ENCODE assay signal across 15 mouse cellular contexts in the genomic region with DNA sequence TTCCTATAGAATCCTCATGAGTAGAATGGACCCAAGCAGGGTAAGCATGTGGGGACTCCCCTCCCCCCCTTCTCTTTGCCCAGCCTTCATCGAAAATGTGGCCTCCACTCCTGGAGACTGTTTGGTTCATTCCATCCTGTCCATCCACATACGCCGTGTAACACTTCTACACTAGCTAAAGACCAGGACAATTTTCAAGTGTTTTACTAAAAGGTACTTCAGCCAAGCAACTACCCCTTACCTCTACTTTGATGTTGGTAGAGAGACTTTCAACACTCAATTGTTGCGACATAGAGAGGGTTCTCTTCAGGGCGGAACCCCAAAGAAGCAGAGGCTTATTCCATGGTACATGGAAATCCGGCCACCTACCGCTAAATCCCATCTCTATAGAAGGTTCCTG.
"Had no signal": no experiment of that assay in that cellular context is flagged by ENCODE, and none has a peak within 500 bp of the region (broad histone marks: within the 10 kb centered on the region; RNA-seq: fewer than 3 reads in every experiment).

No protein-coding gene starts in this region.

- H3K4me2 ChIP-seq: liver, embryonic 11.5 days; liver, embryonic 13.5 days; liver, embryonic 15.5 days; midbrain, embryonic 11.5 days; neural tube, embryonic 12.5 days; stomach, embryonic 15.5 days had no signal

- H3K36me3 ChIP-seq: liver, embryonic 13.5 days; liver, embryonic 15.5 days; midbrain, embryonic 13.5 days; midbrain, embryonic 15.5 days; neural tube, embryonic 12.5 days; stomach, embryonic 15.5 days had no signal

- H3K4me1 ChIP-seq: liver, embryonic 13.5 days; liver, embryonic 15.5 days; megakaryocyte, embryonic 14.5 days; neural tube, embryonic 12.5 days; stomach, embryonic 15.5 days had no signal

- DNase-seq: liver, embryonic 13.5 days; liver, postnatal 0 days; right cerebral cortex, postnatal 14 days; thymus, adult 2 months; thymus, postnatal 25 days; thymus, postnatal 4 days had no signal

- H3K27me3 ChIP-seq: liver, embryonic 13.5 days; liver, embryonic 15.5 days; megakaryocyte, embryonic 14.5 days; midbrain, embryonic 15.5 days; neural tube, embryonic 12.5 days; stomach, embryonic 15.5 days had no signal

- H3K27ac ChIP-seq: liver, embryonic 13.5 days; liver, embryonic 15.5 days; midbrain, embryonic 13.5 days; midbrain, embryonic 15.5 days; neural tube, embryonic 12.5 days; stomach, embryonic 15.5 days; stomach, postnatal 0 days had no signal

- ATAC-seq: liver, postnatal 0 days; midbrain, embryonic 15.5 days had no signal

- H3K4me3 ChIP-seq: liver, embryonic 13.5 days; liver, embryonic 15.5 days; megakaryocyte, embryonic 14.5 days; neural tube, embryonic 12.5 days; stomach, embryonic 15.5 days had no signal

- H3K9me3 ChIP-seq: liver, embryonic 13.5 days; liver, embryonic 15.5 days; midbrain, embryonic 13.5 days; midbrain, embryonic 15.5 days; neural tube, embryonic 12.5 days; stomach, embryonic 15.5 days had no signal

- H3K9ac ChIP-seq: liver, embryonic 13.5 days; liver, embryonic 15.5 days; liver, postnatal 0 days; midbrain, embryonic 13.5 days; midbrain, embryonic 15.5 days; neural tube, embryonic 12.5 days; stomach, embryonic 15.5 days had no signal
